Mouse (Mus musculus) CH12.LX (cell line): Measurements from ENCODE around the gene Sf1. TPM values are rescaled to one million over a fixed set of nuclear protein-coding genes. Genes with fewer than 3 reads are reported as not detected.

Experiments
- DNase-seq: peaks from one replicate; pipeline ENCODE4 v3.0.0-alpha.2; 2013; ENCODE audit errors: extremely low read depth
- H3K27ac ChIP-seq: 2 replicates; pipeline ENCODE4 v1.5.1; 2012; ENCODE audit warnings: low read depth, mild to moderate bottlenecking, control low read depth, moderate library complexity; ENCODE audit not compliant: insufficient read depth
- H3K27me3 ChIP-seq: replicated peaks from 2 replicates; pipeline ENCODE3; 2012; ENCODE audit warnings: inconsistent platforms
- H3K36me3 ChIP-seq, 2 experiments: replicated peaks in 1 of 2; 2 replicates each; pipeline versions ENCODE3 to v1.6.1; 2012; ENCODE audit warnings: inconsistent platforms in 1 of 2, low read length in 1 of 2, mild to moderate bottlenecking in 1 of 2, mixed read lengths in 1 of 2, moderate library complexity in 1 of 2; ENCODE audit not compliant: control insufficient read depth in 1 of 2, insufficient read depth in 1 of 2
- H3K4me1 ChIP-seq, 2 experiments: 2 replicates each; pipeline ENCODE4 v1.6.1; 2012; ENCODE audit warnings: inconsistent platforms in 1 of 2, moderate library complexity in 1 of 2; ENCODE audit not compliant: insufficient read depth in 2 of 2, control insufficient read depth in 1 of 2
- H3K4me2 ChIP-seq: 2 replicates; pipeline ENCODE4 v1.6.1; 2012; ENCODE audit warnings: low read depth, mild to moderate bottlenecking, control low read depth; ENCODE audit not compliant: poor library complexity, insufficient read depth, severe bottlenecking
- H3K4me3 ChIP-seq, 3 experiments: fragments of 150-350 bp in 1 of 3; sonication (generic) in 1 of 3; replicated peaks in 1 of 3; 2 replicates each; pipeline versions ENCODE3 to v1.5.1; 2011 to 2012; ENCODE audit warnings: low read depth in 2 of 3, low read length in 2 of 3, mild to moderate bottlenecking in 2 of 3, moderate library complexity in 2 of 3, control low read depth in 1 of 3, improper control_type of control experiment in 1 of 3, inconsistent platforms in 1 of 3, mixed read lengths in 1 of 3; ENCODE audit not compliant: poor library complexity in 1 of 3
- H3K79me2 ChIP-seq: replicated peaks from 2 replicates; pipeline ENCODE4 v1.6.1; 2012; ENCODE audit warnings: mild to moderate bottlenecking, moderate library complexity; ENCODE audit not compliant: control insufficient read depth, poor library complexity, insufficient read depth, severe bottlenecking; ENCODE audit errors: extremely low read depth
- H3K9ac ChIP-seq: 2 replicates; pipeline ENCODE4 v1.6.1; 2012; ENCODE audit warnings: low read depth, mild to moderate bottlenecking, control low read depth, moderate library complexity; ENCODE audit not compliant: insufficient read depth
- H3K9me3 ChIP-seq: replicated peaks from 2 replicates; pipeline ENCODE3; 2012; ENCODE audit warnings: low read length, inconsistent platforms, mixed read lengths
- BHLHE40 ChIP-seq: IDR thresholded peaks from 2 replicates; pipeline ENCODE4 v1.6.1; 2011; ENCODE audit warnings: mild to moderate bottlenecking, low read depth, low read length, improper control_type of control experiment
- CHD1 ChIP-seq: IDR thresholded peaks from 2 replicates; pipeline ENCODE4 v1.6.1; 2012; ENCODE audit warnings: low read depth, low read length, improper control_type of control experiment, inconsistent platforms
- ETS1 ChIP-seq: conservative IDR thresholded peaks from 2 replicates; pipeline ENCODE4 v1.6.1; 2012; ENCODE audit warnings: low read depth, mild to moderate bottlenecking, inconsistent platforms, low read length, improper control_type of control experiment, moderate library complexity
- GABPA ChIP-seq: IDR thresholded peaks from 2 replicates; pipeline ENCODE4 v1.6.1; 2012; ENCODE audit warnings: low read depth, low read length, improper control_type of control experiment, inconsistent platforms; ENCODE audit not compliant: insufficient replicate concordance
- HCFC1 ChIP-seq: IDR thresholded peaks from 2 replicates; pipeline ENCODE4 v1.6.1; 2012; ENCODE audit warnings: low read depth, mild to moderate bottlenecking, inconsistent platforms, low read length, improper control_type of control experiment
- IRF4 ChIP-seq: IDR thresholded peaks from 2 replicates; pipeline ENCODE4 v1.6.1; 2014; ENCODE audit warnings: low read depth, mild to moderate bottlenecking, inconsistent platforms, low read length, improper control_type of control experiment
- JUND ChIP-seq: conservative IDR thresholded peaks from 2 replicates; pipeline ENCODE4 v1.6.1; 2011; ENCODE audit warnings: low read depth, low read length, improper control_type of control experiment
- KAT2A ChIP-seq: IDR thresholded peaks from 2 replicates; pipeline ENCODE4 v1.6.1; 2012; ENCODE audit warnings: low read length, improper control_type of control experiment, inconsistent platforms; ENCODE audit not compliant: insufficient replicate concordance
- MAFK ChIP-seq: IDR thresholded peaks from 2 replicates; pipeline ENCODE4 v1.6.1; 2011; ENCODE audit warnings: low read length, improper control_type of control experiment; ENCODE audit not compliant: insufficient replicate concordance
- MAX ChIP-seq: IDR thresholded peaks from 2 replicates; pipeline ENCODE4 v1.6.1; 2011; ENCODE audit warnings: low read length, improper control_type of control experiment
- MAZ ChIP-seq: IDR thresholded peaks from 2 replicates; pipeline ENCODE4 v1.6.1; 2012; ENCODE audit warnings: low read depth, mild to moderate bottlenecking, inconsistent platforms, low read length, improper control_type of control experiment, moderate library complexity
- MXI1 ChIP-seq: IDR thresholded peaks from 2 replicates; pipeline ENCODE4 v1.6.1; 2011; ENCODE audit warnings: mild to moderate bottlenecking, low read depth, low read length, improper control_type of control experiment
- NRF1 ChIP-seq: IDR thresholded peaks from 2 replicates; pipeline ENCODE4 v1.6.1; 2014; ENCODE audit warnings: low read depth, mild to moderate bottlenecking, inconsistent platforms, low read length, improper control_type of control experiment, moderate library complexity
- POLR2AphosphoS2 ChIP-seq: IDR thresholded peaks from 2 replicates; pipeline ENCODE4 v1.6.1; 2011; ENCODE audit warnings: low read depth, low read length, improper control_type of control experiment
- RCOR1 ChIP-seq: conservative IDR thresholded peaks from 2 replicates; pipeline ENCODE4 v1.6.1; 2012; ENCODE audit warnings: low read depth, mild to moderate bottlenecking, inconsistent platforms, low read length, improper control_type of control experiment
- UBTF ChIP-seq: IDR thresholded peaks from 2 replicates; pipeline ENCODE4 v1.6.1; 2012; ENCODE audit warnings: low read depth, mild to moderate bottlenecking, inconsistent platforms, low read length, improper control_type of control experiment, moderate library complexity
- USF2 ChIP-seq: conservative IDR thresholded peaks from 2 replicates; pipeline ENCODE4 v1.6.1; 2011; ENCODE audit warnings: low read depth, low read length, improper control_type of control experiment
- ZC3H11A ChIP-seq: IDR thresholded peaks from 2 replicates; pipeline ENCODE4 v1.6.1; 2012; ENCODE audit warnings: low read depth, mild to moderate bottlenecking, inconsistent platforms, low read length, improper control_type of control experiment
- ZKSCAN1 ChIP-seq: IDR thresholded peaks from 2 replicates; pipeline ENCODE4 v1.6.1; 2012; ENCODE audit warnings: low read depth, inconsistent platforms, low read length, improper control_type of control experiment, borderline replicate concordance
- ZMIZ1 ChIP-seq: IDR thresholded peaks from 2 replicates; pipeline ENCODE4 v1.6.1; 2012; ENCODE audit warnings: low read depth, mild to moderate bottlenecking, inconsistent platforms, low read length, improper control_type of control experiment
- dilution Hi-C: fragments of 300-500 bp; cut with MboI; formaldehyde crosslinking; loops from 2 replicates; pipeline ENCODE4 v1.14.3; 2020; ENCODE audit warnings: low sequenced_read_pairs; ENCODE audit not compliant: extremely low pct_unique_long_range_greater_than_20kb, extremely low pct_ligation_motif_present
- in situ Hi-C: fragments of 300-500 bp; cut with MboI; formaldehyde crosslinking; loops from 3 replicates; pipeline ENCODE4 v1.14.3; 2019; ENCODE audit warnings: low sequenced_read_pairs, low pct_ligation_motif_present, low pct_unique_long_range_greater_than_20kb, mixed read lengths
- polyA plus RNA-seq: library from polyadenylated mRNA; unstranded; fragments of >175 nt; gene quantifications from 2 replicates; pipeline ENCODE4 v1.2.1, GENCODE M21; 2012; ENCODE audit warnings: low read depth; ENCODE audit not compliant: insufficient read length
- total RNA-seq, 2 experiments: library from RNA; depleted of rRNA; stranded (reverse); fragments of 300-350 nt in 1 of 2; fragments of >200 nt in 1 of 2; gene quantifications; 2 replicates each; pipeline ENCODE4 v1.2.3; 2012 to 2014

The Sf1 gene
- total and polyA plus RNA-seq, 3 experiments: 54.5 to 251 (median 70.4) TPM

GRCm38 (mm10) chr19:6401951-6402350 lies 38.5 kb downstream of the Sf1 start:
- H3K27ac ChIP-seq: no peak overlapping the region

DNA sequence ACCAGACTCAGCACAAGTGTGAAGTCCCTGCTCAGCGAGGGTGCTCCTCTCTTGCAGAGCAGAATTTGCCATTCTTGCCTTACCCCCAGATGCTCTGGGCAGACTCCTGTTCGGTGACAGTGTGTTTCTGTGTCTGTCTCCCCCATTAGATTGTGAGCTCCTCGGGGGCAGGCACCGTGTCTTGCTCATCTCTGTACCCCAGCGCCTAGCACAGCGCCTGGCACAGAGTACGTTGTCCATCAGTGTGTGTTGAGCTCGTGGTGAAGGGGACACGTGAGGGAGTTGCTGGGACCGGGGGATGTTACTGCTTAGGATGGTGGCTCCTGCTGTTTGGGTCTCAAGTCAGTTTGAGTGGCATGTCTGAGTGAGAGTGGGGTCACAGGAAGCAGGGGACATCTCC lies 40.4 kb downstream of the Sf1 start:
- Histone ChIP-seq H3K36me3 (peaks cover 0 to 39% of the 10 kb centered on the region in 2 experiments), H3K4me1 (peaks cover 4 to 38% of the 10 kb centered on the region in 2 experiments), H3K9ac (no peak overlapping the region), H3K79me2 (no peaks in the 10 kb centered on the region), H3K9me3 (no peaks in the 10 kb centered on the region), H3K27me3 (no peaks in the 10 kb centered on the region), H3K27ac (no peak overlapping the region), H3K4me2 (no peak overlapping the region), H3K4me3 (no peak overlapping the region)
- dilution Hi-C loops (no loop called here), in situ Hi-C loops (no loop called here)
- DNase-seq: no peak
- TF ChIP-seq MAFK: no peak
- TF ChIP-seq MAZ: no peak
- TF ChIP-seq MXI1: no peak
- TF ChIP-seq ZMIZ1: no peak
- TF ChIP-seq RCOR1: no peak
- TF ChIP-seq NRF1: no peak
- no peak for TF ChIP-seq ZC3H11A
- no peak for TF ChIP-seq POLR2AphosphoS2
- no peak for TF ChIP-seq CHD1
- no peak for TF ChIP-seq IRF4
- TF ChIP-seq GABPA: no peak
- no peak for TF ChIP-seq MAX
- no peak for TF ChIP-seq KAT2A
- no peak for TF ChIP-seq JUND
- TF ChIP-seq BHLHE40: no peak
- TF ChIP-seq UBTF: no peak
- no peak for TF ChIP-seq ETS1
- no peak for TF ChIP-seq HCFC1

More at GRCm38 (mm10) chr19:6401951-6402350, 38.5 kb downstream of the Sf1 start:
- DNase-seq: no peak
- dilution Hi-C loops: no loop called here
- TF ChIP-seq USF2: no peak
- no peak for TF ChIP-seq ZKSCAN1
- no peak for TF ChIP-seq RCOR1
- TF ChIP-seq, all 38 proteins: peak for 0
- Histone ChIP-seq H3K36me3 (peaks cover 0 to 30% of the 10 kb centered on the region in 2 experiments), H3K4me1 (peaks cover 4 to 39% of the 10 kb centered on the region in 2 experiments), H3K4me2 (0 out of 2 replicates have a peak overlapping the region, but pooled peaks have one; percentile 90), H3K9me3 (no peaks in the 10 kb centered on the region), H3K9ac (no peak overlapping the region), H3K4me3 (no peak overlapping the region), H3K27me3 (no peaks in the 10 kb centered on the region), H3K79me2 (no peaks in the 10 kb centered on the region)
- in situ Hi-C loops: no loop called here
